Mouse (Mus musculus) hindbrain, embryonic 11.5 days (tissue): ENCODE data around the gene Hsp90b1. TPM values are rescaled to one million over a fixed set of nuclear protein-coding genes. Genes with fewer than 3 reads are reported as not detected.
"Not testable (repeated sequence)": the region's sequence is repeated elsewhere in the genome, so short reads cannot be mapped to it uniquely, and the experiment has no call there.

Source experiments
- ATAC-seq: fragments of 200-750 bp; cut with Nextera tagmentation; 2 replicates; pipeline ENCODE4 v1.8.0; 2017; ENCODE audit warnings: mild to moderate bottlenecking, moderate TSS enrichment, moderate library complexity; ENCODE audit not compliant: low FRiP score
- DNase-seq: peaks from one replicate; pipeline ENCODE4 v3.0.0-alpha.2; 2015; ENCODE audit warnings: low spot score
- H3K27ac ChIP-seq: fragments of 300-500 bp; sonication (generic); 2 replicates; pipeline ENCODE4 v1.5.1; 2014; ENCODE audit warnings: mild to moderate bottlenecking, low read depth, low read length
- H3K27me3 ChIP-seq: fragments of 300-500 bp; sonication (generic); 2 replicates; pipeline ENCODE4 v1.6.1; 2014; ENCODE audit warnings: mild to moderate bottlenecking, low read length, moderate library complexity, mixed read lengths; ENCODE audit not compliant: control insufficient read depth, insufficient read depth
- H3K36me3 ChIP-seq: fragments of 300-500 bp; sonication (generic); 2 replicates; pipeline ENCODE4 v1.6.1; 2014; ENCODE audit warnings: mild to moderate bottlenecking, low read length, moderate library complexity, mixed read lengths; ENCODE audit not compliant: control insufficient read depth, insufficient read depth
- H3K4me1 ChIP-seq: fragments of 300-500 bp; sonication (generic); replicated peaks from 2 replicates; pipeline ENCODE4 v1.6.1; 2014; ENCODE audit warnings: low read length, mixed read lengths; ENCODE audit not compliant: control insufficient read depth, insufficient read depth
- H3K4me2 ChIP-seq: fragments of 300-500 bp; sonication (generic); replicated peaks from 2 replicates; pipeline ENCODE4 v1.6.1; 2014; ENCODE audit warnings: mild to moderate bottlenecking, low read depth, low read length
- H3K4me3 ChIP-seq: fragments of 300-500 bp; sonication (generic); 2 replicates; pipeline ENCODE4 v1.5.1; 2014; ENCODE audit warnings: low read depth, low read length
- H3K9ac ChIP-seq: fragments of 300-500 bp; sonication (generic); 2 replicates; pipeline ENCODE4 v1.6.1; 2014; ENCODE audit warnings: low read depth, low read length
- H3K9me3 ChIP-seq: fragments of 300-500 bp; sonication (generic); 2 replicates; pipeline ENCODE4 v1.6.1; 2016; ENCODE audit warnings: low read length; ENCODE audit not compliant: control insufficient read depth
- WGBS: fragments of 180-500 bp; shearing (Covaris S2); extraction: QIAGEN DNeasy Blood & Tissue Kit; methylation state at CpG from one replicate; pipeline ENCODE4 v1.1.7; 2014; 5-methylcytosine and 5-hydroxymethylcytosine counted together
- polyA plus RNA-seq: library from polyadenylated mRNA; unstranded; fragments of >200 nt; fragmentation: Nextera tagmentation; extraction: Ambion mirVana; gene quantifications from 2 replicates; pipeline ENCODE4 v1.2.1, GENCODE M21; 2014

Hsp90b1 gene
- polyA plus RNA-seq, 1 experiment from 2014 or later: 547 TPM

GRCm38 (mm10) chr10:86700251-86700650 lies 5.1 kb downstream of the Hsp90b1 start:
- no peak overlapping the region for H3K9ac ChIP-seq
- H3K4me1 ChIP-seq: peaks cover 7% of the 10 kb centered on the region
- no peak for DNase-seq
- WGBS: 75% methylated on average over 3 of the region's 3 CpGs
- no peak overlapping the region for H3K4me2 ChIP-seq
- no peak for ATAC-seq
- H3K36me3 ChIP-seq: peaks cover 18% of the 10 kb centered on the region; the same call in 1 of the 2 replicates
- H3K9me3 ChIP-seq: no peaks in the 10 kb centered on the region
- H3K27me3 ChIP-seq: no peaks in the 10 kb centered on the region
- H3K4me3 ChIP-seq: no peak overlapping the region
- H3K27ac ChIP-seq: no peak overlapping the region

GRCm38 (mm10) chr10:86686017-86686360 lies 19.3 kb downstream of the Hsp90b1 start:
- WGBS: 28% methylated on average over 9 of the region's 9 CpGs
- Histone ChIP-seq H3K4me3 (peak overlapping the region; percentile 49), H3K4me2 (peak overlapping the region; percentile 59), H3K9ac (peak overlapping the region; percentile 86)
- ATAC-seq, H3K27me3 ChIP-seq, H3K36me3 ChIP-seq, H3K9me3 ChIP-seq, H3K4me1 ChIP-seq, H3K27ac ChIP-seq: not testable (repeated sequence)
- DNase-seq: peak; percentile 13

DNA sequence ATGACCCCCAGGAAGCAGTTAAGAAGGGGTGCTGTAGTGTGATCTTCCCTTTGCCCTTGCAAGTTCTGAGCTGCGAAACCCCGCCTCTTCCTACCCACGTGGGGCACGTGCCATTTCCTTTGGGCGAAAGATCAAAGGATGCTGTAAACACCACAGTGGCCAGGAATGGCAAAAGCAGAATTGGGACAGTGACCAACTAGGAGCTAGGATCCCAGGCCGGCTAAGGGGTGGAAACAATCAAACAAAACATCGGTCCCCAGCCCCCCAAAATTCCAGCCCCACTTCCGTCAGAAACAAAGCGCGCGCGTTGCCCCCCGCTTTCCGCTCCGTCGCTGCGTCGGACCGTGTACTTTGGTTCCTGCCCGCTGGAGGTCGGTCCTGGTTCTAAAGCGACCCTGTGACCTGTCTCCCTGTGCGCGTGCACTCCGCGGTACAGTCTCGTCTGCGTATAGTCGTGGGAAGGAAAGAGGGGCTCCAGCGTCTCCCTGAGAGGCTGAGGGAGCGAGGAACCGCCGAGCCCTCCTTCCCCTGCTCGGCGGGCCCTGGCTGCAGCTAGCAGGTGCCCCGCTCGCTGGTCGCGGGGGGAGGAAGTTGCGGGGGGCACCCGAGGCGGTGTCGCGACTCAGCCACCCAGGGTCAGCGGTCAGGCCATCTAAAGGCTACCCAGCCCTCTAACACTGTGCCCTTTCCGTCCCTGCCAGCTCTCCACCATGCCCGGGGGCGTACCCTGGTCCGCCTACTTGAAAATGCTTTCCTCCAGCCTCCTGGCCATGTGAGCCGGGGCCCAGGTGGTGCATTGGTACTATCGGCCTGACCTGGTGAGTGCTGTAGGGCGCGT lies 19.9 kb downstream of the Hsp90b1 start:
- Histone ChIP-seq H3K4me2 (peak overlapping the region; percentile 59), H3K4me3 (peak overlapping the region; percentile 49), H3K9ac (peak overlapping the region; percentile 86), H3K27ac (peak overlapping the region; percentile 43)
- H3K4me1 ChIP-seq, H3K27me3 ChIP-seq, H3K9me3 ChIP-seq, H3K36me3 ChIP-seq: not testable (repeated sequence)
- DNase-seq: peak; percentile 89
- ATAC-seq: peak; percentile 92
- under 1% methylated on average over 42 of the region's 53 CpGs for WGBS

DNA sequence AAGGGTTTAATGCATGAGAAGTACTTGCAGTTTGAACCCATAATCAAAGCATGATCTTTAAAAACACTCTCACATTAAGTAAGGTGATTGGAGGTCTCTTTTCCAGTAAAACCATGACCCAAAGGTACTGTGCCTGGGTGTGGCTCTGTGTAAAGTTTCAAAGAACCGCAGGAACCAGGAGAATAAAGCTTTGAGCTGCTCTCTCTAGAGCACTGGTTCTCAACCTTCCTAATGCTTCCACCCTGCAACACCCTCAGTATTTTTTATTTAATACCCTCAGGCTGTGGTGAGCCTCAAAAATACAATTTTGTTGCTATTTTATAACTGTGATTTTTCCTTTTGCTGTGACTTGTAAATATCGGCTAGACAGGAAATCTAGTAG lies 20.5 kb downstream of the Hsp90b1 start:
- H3K27me3 ChIP-seq, H3K4me1 ChIP-seq, H3K36me3 ChIP-seq, H3K9me3 ChIP-seq, DNase-seq, H3K27ac ChIP-seq: not testable (repeated sequence)
- Histone ChIP-seq H3K4me2 (peak overlapping the region; percentile 23; the same call in 1 of the 2 replicates), H3K4me3 (peak overlapping the region; percentile 49), H3K9ac (peak overlapping the region; percentile 86; the same call in 1 of the 2 replicates)
- peak; percentile 55 for ATAC-seq
- WGBS: 31% methylated on average over 2 of the region's 2 CpGs

DNA sequence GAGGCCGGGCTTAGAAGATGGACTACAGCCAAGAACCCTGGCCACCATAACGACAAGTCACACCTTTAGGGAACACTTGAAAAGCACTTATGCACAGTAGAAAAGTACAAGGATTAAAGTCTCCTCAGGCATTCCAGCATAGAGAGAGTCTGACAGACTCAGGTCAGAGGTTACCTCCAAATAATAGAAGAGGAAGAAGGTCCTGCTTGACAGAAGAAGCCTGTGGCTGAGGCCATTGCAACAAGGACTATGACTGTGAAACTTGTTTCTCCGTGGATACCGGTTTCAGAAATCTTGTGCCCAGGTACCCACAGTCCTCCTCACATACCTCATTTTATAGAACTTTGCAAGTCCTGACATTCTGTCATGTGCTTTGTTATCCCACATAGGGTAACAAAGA lies 34.8 kb downstream of the Hsp90b1 start:
- ATAC-seq, H3K4me1 ChIP-seq, H3K27ac ChIP-seq, H3K4me2 ChIP-seq, H3K36me3 ChIP-seq, DNase-seq, H3K9me3 ChIP-seq, H3K27me3 ChIP-seq, H3K4me3 ChIP-seq, H3K9ac ChIP-seq: not testable (repeated sequence)
- 80% methylated on average over 4 of the region's 4 CpGs for WGBS

Other genes with a start within 250 kb of the Hsp90b1 start
- gene Syn3, start 206.6 kb downstream of the Hsp90b1 start, polyA plus RNA-seq: 4.9 and 5.9 TPM in 2 replicates
- 1.1 and 2.0 TPM in 2 replicates for gene Ttc41, start 302 bp upstream of the Hsp90b1 start, polyA plus RNA-seq
- gene Gm49358, start 58.5 kb upstream of the Hsp90b1 start, polyA plus RNA-seq: not detected in 2 replicates
- 1.5 and 1.7 TPM in 2 replicates for gene Nt5dc3, start 73.5 kb upstream of the Hsp90b1 start, polyA plus RNA-seq